Mouse (Mus musculus) heart, embryonic 13.5 days (tissue): ENCODE results near the gene Add3. TPM values are rescaled to one million over a fixed set of nuclear protein-coding genes. Genes with fewer than 3 reads are reported as not detected.

Experiments used
- ATAC-seq: fragments of 200-750 bp; cut with Nextera tagmentation; 2 replicates; pipeline ENCODE4 v1.8.0; 2017; ENCODE audit warnings: moderate TSS enrichment; ENCODE audit not compliant: insufficient number of reproducible peaks, low FRiP score, low TSS enrichment; ENCODE audit errors: extremely low read depth
- H3K27ac ChIP-seq: fragments of 300-500 bp; sonication (generic); replicated peaks from 2 replicates; pipeline ENCODE4 v1.5.1; 2015; ENCODE audit warnings: moderate library complexity, mild to moderate bottlenecking, inconsistent platforms
- H3K27me3 ChIP-seq: fragments of 300-500 bp; sonication (generic); replicated peaks from 2 replicates; pipeline ENCODE4 v1.6.1; 2015; ENCODE audit warnings: mild to moderate bottlenecking, inconsistent platforms
- H3K36me3 ChIP-seq: fragments of 300-500 bp; sonication (generic); 2 replicates; pipeline ENCODE4 v1.6.1; 2015; ENCODE audit warnings: mild to moderate bottlenecking, inconsistent platforms
- H3K4me1 ChIP-seq: fragments of 300-500 bp; sonication (generic); 2 replicates; pipeline ENCODE4 v1.6.1; 2015; ENCODE audit warnings: inconsistent platforms
- H3K4me2 ChIP-seq: fragments of 300-500 bp; sonication (generic); 2 replicates; pipeline ENCODE4 v1.6.1; 2015; ENCODE audit warnings: inconsistent platforms, mild to moderate bottlenecking, moderate library complexity
- H3K4me3 ChIP-seq: fragments of 300-500 bp; sonication (generic); 2 replicates; pipeline ENCODE4 v1.5.1; 2015; ENCODE audit warnings: moderate library complexity, mild to moderate bottlenecking, inconsistent platforms
- H3K9ac ChIP-seq: fragments of 300-500 bp; sonication (generic); 2 replicates; pipeline ENCODE4 v1.6.1; 2015; ENCODE audit warnings: inconsistent platforms, mild to moderate bottlenecking, moderate library complexity
- H3K9me3 ChIP-seq: fragments of 300-500 bp; sonication (generic); 2 replicates; pipeline ENCODE4 v1.6.1; 2016; ENCODE audit warnings: inconsistent platforms
- WGBS: fragments of 180-500 bp; shearing (Covaris S2); methylation state at CpG from one replicate; pipeline ENCODE4 v1.1.7; 2015; ENCODE audit warnings: mixed read lengths; 5-methylcytosine and 5-hydroxymethylcytosine counted together
- polyA plus RNA-seq: library from polyadenylated mRNA; unstranded; fragments of >200 nt; fragmentation: Nextera tagmentation; extraction: Ambion mirVana; gene quantifications from 2 replicates; pipeline ENCODE4 v1.2.1, GENCODE M21; 2015

Gene Add3
- polyA plus RNA-seq, 1 experiment from 2014 or later = 121 TPM

- H3K27me3 ChIP-seq = no peaks in the 10 kb centered on the region
- no peak for ATAC-seq
- H3K9ac ChIP-seq = no peak overlapping the region
- H3K9me3 ChIP-seq = no peaks in the 10 kb centered on the region
- no peak overlapping the region for H3K27ac ChIP-seq
- no peak overlapping the region for H3K4me2 ChIP-seq
- peaks cover 56% of the 10 kb centered on the region for H3K4me1 ChIP-seq
- H3K4me3 ChIP-seq = no peak overlapping the region
- peaks cover 15% of the 10 kb centered on the region; the same call in 1 of the 2 replicates for H3K36me3 ChIP-seq
- 74% methylated on average over 5 of the region's 5 CpGs for WGBS
Observed at GRCm38 (mm10) chr19:53175550-53175949, 35.3 kb downstream of the Add3 start.

- no peaks in the 10 kb centered on the region for H3K27me3 ChIP-seq
- no peak overlapping the region for H3K27ac ChIP-seq
- H3K4me2 ChIP-seq = no peak overlapping the region
- no peaks in the 10 kb centered on the region for H3K9me3 ChIP-seq
- H3K36me3 ChIP-seq = peaks cover 15% of the 10 kb centered on the region; the same call in 1 of the 2 replicates
- H3K4me1 ChIP-seq = peaks cover 56% of the 10 kb centered on the region
- no peak for ATAC-seq
- 83% methylated on average over 4 of the region's 4 CpGs for WGBS
- H3K4me3 ChIP-seq = no peak overlapping the region
- H3K9ac ChIP-seq = no peak overlapping the region
Observed at GRCm38 (mm10) chr19:53176518-53176917, 36.3 kb downstream of the Add3 start.

- Histone ChIP-seq H3K4me1 (peaks cover 72% of the 10 kb centered on the region), H3K9ac (no peak overlapping the region), H3K9me3 (no peaks in the 10 kb centered on the region), H3K4me3 (no peak overlapping the region), H3K27me3 (no peaks in the 10 kb centered on the region), H3K36me3 (peaks cover 24% of the 10 kb centered on the region), H3K27ac (peak overlapping the region; percentile 24; the same call in 1 of the 2 replicates), H3K4me2 (no peak overlapping the region)
- 86% methylated on average over 20 of the region's 20 CpGs for WGBS
- ATAC-seq = no peak
Observed at GRCm38 (mm10) chr19:53178611-53179528, 38.6 kb downstream of the Add3 start.

GRCm38 (mm10) chr19:53180168-53180803 lies 40.0 kb downstream of the Add3 start:
- H3K4me1 ChIP-seq = peaks cover 74% of the 10 kb centered on the region
- H3K36me3 ChIP-seq = peaks cover 24% of the 10 kb centered on the region
- no peaks in the 10 kb centered on the region for H3K27me3 ChIP-seq
- H3K4me2 ChIP-seq = no peak overlapping the region
- H3K9me3 ChIP-seq = no peaks in the 10 kb centered on the region
- H3K27ac ChIP-seq = peak overlapping the region; percentile 80
- whole genome bisulfite sequencing = 65% methylated on average over 12 of the region's 12 CpGs
- ATAC-seq = no peak
- no peak overlapping the region for H3K4me3 ChIP-seq
- peak overlapping the region; percentile 58 for H3K9ac ChIP-seq

- Histone ChIP-seq H3K9ac (peak overlapping the region; percentile 58), H3K9me3 (no peaks in the 10 kb centered on the region), H3K27me3 (no peaks in the 10 kb centered on the region), H3K27ac (peak overlapping the region; percentile 80), H3K4me1 (peaks cover 74% of the 10 kb centered on the region), H3K4me2 (peak overlapping the region; percentile 11), H3K36me3 (peaks cover 24% of the 10 kb centered on the region), H3K4me3 (no peak overlapping the region)
- ATAC-seq = no peak
- 62% methylated on average over 19 of the region's 19 CpGs for WGBS
Observed at GRCm38 (mm10) chr19:53181003-53181861, 41.0 kb downstream of the Add3 start.

GRCm38 (mm10) chr19:53183620-53184019 lies 43.4 kb downstream of the Add3 start:
- Histone ChIP-seq H3K9ac (peak overlapping the region; percentile 58; the same call in 1 of the 2 replicates), H3K27ac (peak overlapping the region; percentile 80), H3K4me3 (no peak overlapping the region), H3K27me3 (no peaks in the 10 kb centered on the region), H3K4me1 (peaks cover 94% of the 10 kb centered on the region), H3K36me3 (peaks cover 18% of the 10 kb centered on the region), H3K9me3 (no peaks in the 10 kb centered on the region), H3K4me2 (peak overlapping the region; percentile 47)
- 35% methylated on average over 9 of the region's 9 CpGs for WGBS
- no peak for ATAC-seq

- Histone ChIP-seq H3K9me3 (no peaks in the 10 kb centered on the region), H3K27me3 (no peaks in the 10 kb centered on the region), H3K4me1 (peaks cover 95% of the 10 kb centered on the region), H3K4me3 (0 out of 2 replicates have a peak overlapping the region, but pooled peaks have one; percentile 4), H3K36me3 (peaks cover 12% of the 10 kb centered on the region), H3K9ac (peak overlapping the region; percentile 47), H3K4me2 (peak overlapping the region; percentile 47), H3K27ac (peak overlapping the region; percentile 80)
- WGBS = 31% methylated on average over 10 of the region's 10 CpGs
- ATAC-seq = no peak
Observed at GRCm38 (mm10) chr19:53184216-53184615, 44.0 kb downstream of the Add3 start.

GRCm38 (mm10) chr19:53184911-53185310 lies 44.7 kb downstream of the Add3 start:
- Histone ChIP-seq H3K4me3 (no peak overlapping the region), H3K36me3 (peaks cover 13% of the 10 kb centered on the region), H3K9ac (peak overlapping the region; percentile 47; the same call in 1 of the 2 replicates), H3K4me1 (peaks cover 97% of the 10 kb centered on the region), H3K9me3 (no peaks in the 10 kb centered on the region), H3K4me2 (peak overlapping the region; percentile 47), H3K27ac (peak overlapping the region; percentile 80), H3K27me3 (no peaks in the 10 kb centered on the region)
- ATAC-seq = no peak
- 31% methylated on average over 5 of the region's 5 CpGs for WGBS

- peak overlapping the region; percentile 24; the same call in 1 of the 2 replicates for H3K9ac ChIP-seq
- peak overlapping the region; percentile 80 for H3K27ac ChIP-seq
- 30% methylated on average over 8 of the region's 8 CpGs for WGBS
- H3K36me3 ChIP-seq = peaks cover 14% of the 10 kb centered on the region
- peak; percentile 65; the same call in 1 of the 2 replicates for ATAC-seq
- H3K4me1 ChIP-seq = peaks cover 97% of the 10 kb centered on the region
- peak overlapping the region; percentile 47 for H3K4me2 ChIP-seq
- H3K27me3 ChIP-seq = no peaks in the 10 kb centered on the region
- H3K4me3 ChIP-seq = no peak overlapping the region
- no peaks in the 10 kb centered on the region for H3K9me3 ChIP-seq
Observed at GRCm38 (mm10) chr19:53185486-53186134, 45.4 kb downstream of the Add3 start.

- ATAC-seq = no peak
- Histone ChIP-seq H3K4me3 (no peak overlapping the region), H3K4me1 (peaks cover 95% of the 10 kb centered on the region), H3K4me2 (peak overlapping the region; percentile 56), H3K9me3 (no peaks in the 10 kb centered on the region), H3K36me3 (peaks cover 14% of the 10 kb centered on the region), H3K27me3 (no peaks in the 10 kb centered on the region), H3K9ac (peak overlapping the region; percentile 45), H3K27ac (peak overlapping the region; percentile 73)
- 64% methylated on average over 4 of the region's 4 CpGs for WGBS
Observed at GRCm38 (mm10) chr19:53186456-53186855, 46.2 kb downstream of the Add3 start.
